Mouse (Mus musculus) skeletal muscle tissue, adult 2 months (tissue): ENCODE measurements around the gene Serinc5.
A peak's percentile ranks its signal among the peaks of the same experiment; 100 is the strongest.

Source experiments
- DNase-seq: peaks from one replicate; pipeline ENCODE4 v3.0.0-alpha.2; 2012; ENCODE audit warnings: low read depth, low spot score

Gene Serinc5

DNA sequence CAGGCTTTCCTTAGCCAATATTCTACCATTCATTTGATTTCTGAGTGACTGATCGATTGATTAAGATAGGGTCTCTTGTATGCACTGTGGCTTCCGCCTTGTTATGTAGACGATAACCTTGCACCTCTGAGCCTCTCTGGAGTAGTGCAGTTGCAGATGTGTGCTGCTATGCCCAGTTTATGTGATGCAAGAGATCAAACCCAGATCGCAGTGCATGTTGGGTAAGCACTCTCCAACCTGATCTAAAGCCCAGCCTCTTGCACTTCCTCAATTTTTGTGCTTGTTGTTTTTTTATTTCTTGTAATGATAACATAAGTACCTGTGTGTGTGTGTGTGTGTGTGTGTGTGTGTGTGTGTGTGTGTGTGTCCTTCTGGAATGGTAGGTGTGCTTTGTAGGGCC is 132.0 kb downstream of the Serinc5 start:
- no peak for DNase-seq

- no peak for DNase-seq
Measured at GRCm38 (mm10) chr13:92743337-92743736, 132.4 kb downstream of the Serinc5 start.

DNA sequence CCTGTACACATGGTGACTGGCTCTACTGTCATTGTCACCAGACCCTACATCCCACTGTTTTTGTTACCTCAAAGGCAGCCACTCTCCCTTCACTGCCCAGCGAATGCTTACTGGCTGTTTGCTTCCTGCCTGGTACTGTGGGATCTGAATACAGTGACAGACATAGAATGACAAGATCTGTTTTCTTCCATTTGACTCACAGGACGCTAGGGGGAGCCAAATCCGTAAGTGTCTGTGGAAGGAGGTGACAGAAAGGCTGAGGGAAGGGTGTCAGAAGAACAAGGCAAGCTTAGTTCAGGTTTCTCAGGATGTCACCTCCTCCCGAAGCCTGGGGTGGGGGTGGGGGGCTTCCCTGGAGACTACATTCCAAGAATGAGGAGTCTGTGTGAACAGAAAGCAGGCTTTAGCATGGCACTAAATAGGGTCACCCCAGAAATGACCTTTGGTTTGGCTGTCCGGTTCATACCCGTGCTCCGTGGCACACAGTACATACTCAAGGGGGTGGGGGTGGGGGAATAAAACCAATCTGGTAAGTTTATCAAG is 140.2 kb downstream of the Serinc5 start:
- DNase-seq = peak; percentile 78

GRCm38 (mm10) chr13:92751726-92752565 is 141.1 kb downstream of the Serinc5 start:
- DNase-seq = peak; percentile 90

- no peak for DNase-seq
Measured at GRCm38 (mm10) chr13:92753676-92754075, 142.8 kb downstream of the Serinc5 start.

DNA sequence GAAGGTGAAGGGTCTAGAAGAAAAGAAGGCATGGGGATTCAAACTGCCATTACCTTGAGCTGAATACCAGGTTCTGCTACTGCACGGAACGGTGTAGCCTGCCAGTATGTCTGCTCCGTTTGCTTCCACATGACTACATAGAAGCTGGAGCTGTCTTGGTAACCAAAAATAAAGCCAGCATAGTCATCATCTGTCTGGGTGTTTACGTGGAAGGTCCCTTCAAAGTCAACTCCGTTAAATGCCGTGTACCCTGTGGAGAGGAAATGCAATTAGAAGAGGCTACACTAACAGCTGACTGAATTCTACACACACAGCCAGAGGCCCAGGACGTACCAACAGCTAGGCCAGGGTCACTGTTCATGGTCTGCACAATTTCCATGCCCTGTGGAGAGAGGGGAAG is 144.1 kb downstream of the Serinc5 start:
- DNase-seq = peak; percentile 61

DNA sequence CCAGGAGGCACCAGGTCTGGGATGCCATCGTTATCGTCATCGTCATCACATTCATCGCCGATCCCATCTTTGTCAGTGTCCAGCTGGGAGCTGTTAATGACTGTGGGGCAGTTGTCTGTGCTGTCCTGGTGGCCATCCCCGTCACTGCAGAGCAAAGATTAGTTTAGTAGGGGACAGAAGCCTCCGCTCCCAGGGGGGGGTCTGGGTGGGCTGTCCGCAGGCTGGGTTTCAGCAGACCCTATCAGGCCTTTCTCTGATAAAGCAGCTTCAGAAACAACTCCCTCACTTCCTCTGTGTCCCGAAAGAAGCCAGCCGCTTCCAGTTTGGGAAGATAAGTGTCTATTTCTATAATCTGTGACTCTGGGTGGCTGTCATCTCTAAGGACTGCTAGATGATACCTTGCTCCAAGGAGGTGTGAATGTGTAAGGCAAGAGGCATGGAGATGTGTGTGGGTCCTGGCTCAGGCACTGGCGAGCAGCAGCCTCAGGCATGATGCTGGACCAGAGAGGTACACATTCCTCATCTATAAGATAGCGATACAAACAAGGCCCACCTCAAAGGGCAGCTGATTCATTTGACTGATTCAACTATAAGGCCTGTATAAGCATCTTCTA is 147.2 kb downstream of the Serinc5 start:
- no peak for DNase-seq

DNA sequence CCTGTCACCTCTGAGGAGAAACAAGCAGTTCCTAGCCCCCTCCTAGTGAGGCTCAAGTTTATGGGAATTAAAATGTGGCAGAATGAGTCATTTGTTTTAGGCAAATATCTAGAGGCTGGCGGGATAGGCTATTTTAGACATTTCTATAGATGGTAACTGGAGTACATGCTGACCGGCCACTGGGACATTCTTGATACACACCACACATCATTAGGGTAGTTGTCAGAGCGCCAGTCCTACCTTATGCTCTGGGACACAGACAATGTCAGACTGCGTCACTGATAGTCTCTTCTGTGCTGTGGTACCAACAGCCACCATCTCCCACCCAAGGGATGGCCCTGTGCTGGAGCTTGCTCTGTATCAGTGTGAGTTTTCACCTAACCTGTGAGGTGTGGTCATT is 148.2 kb downstream of the Serinc5 start:
- no peak for DNase-seq

- DNase-seq = no peak
Measured at GRCm38 (mm10) chr13:92760519-92760918, 149.6 kb downstream of the Serinc5 start.
